Mouse (Mus musculus) lung, embryonic 14.5 days (tissue): ENCODE data around the gene Tm9sf2. TPM values are rescaled to one million over a fixed set of nuclear protein-coding genes. Genes with fewer than 3 reads are reported as not detected.

Source experiments
- ATAC-seq: fragments of 200-750 bp; cut with Nextera tagmentation; 2 replicates; pipeline ENCODE4 v1.8.0; 2017; ENCODE audit warnings: mild to moderate bottlenecking, moderate TSS enrichment, moderate library complexity; ENCODE audit not compliant: insufficient read depth
- DNase-seq: peaks from one replicate; pipeline ENCODE4 v3.0.0-alpha.2; 2015
- H3K27ac ChIP-seq: fragments of 300-500 bp; sonication (generic); 2 replicates; pipeline ENCODE4 v1.5.1; 2014; ENCODE audit warnings: low read depth, mild to moderate bottlenecking, moderate library complexity
- H3K27me3 ChIP-seq: fragments of 300-500 bp; sonication (generic); 2 replicates; pipeline ENCODE4 v1.6.1; 2014; ENCODE audit warnings: low read length, control low read depth; ENCODE audit not compliant: insufficient read depth
- H3K36me3 ChIP-seq: fragments of 300-500 bp; sonication (generic); 2 replicates; pipeline ENCODE4 v1.6.1; 2014; ENCODE audit warnings: control low read depth; ENCODE audit not compliant: insufficient read depth
- H3K4me1 ChIP-seq: fragments of 300-500 bp; sonication (generic); 2 replicates; pipeline ENCODE4 v1.6.1; 2014; ENCODE audit warnings: antibody characterized with exemption, control low read depth; ENCODE audit not compliant: insufficient read depth
- H3K4me2 ChIP-seq: fragments of 300-500 bp; sonication (generic); 2 replicates; pipeline ENCODE4 v1.6.1; 2014; ENCODE audit warnings: mild to moderate bottlenecking
- H3K4me3 ChIP-seq: fragments of 300-500 bp; sonication (generic); 2 replicates; pipeline ENCODE4 v1.5.1; 2014; ENCODE audit warnings: low read depth, low read length
- H3K9ac ChIP-seq: fragments of 300-500 bp; sonication (generic); 2 replicates; pipeline ENCODE4 v1.6.1; 2014
- H3K9me3 ChIP-seq: fragments of 300-500 bp; sonication (generic); 2 replicates; pipeline ENCODE4 v1.6.1; 2016; ENCODE audit warnings: low read depth, low read length, control low read depth
- CTCF ChIP-seq: IDR thresholded peaks from 2 replicates; pipeline ENCODE4 v1.5.1; 2016; ENCODE audit warnings: antibody characterized with exemption, low read depth
- WGBS: fragments of 180-500 bp; shearing (Covaris S2); extraction: QIAGEN DNeasy Blood & Tissue Kit; methylation state at CpG from one replicate; pipeline ENCODE4 v1.1.7; 2014; 5-methylcytosine and 5-hydroxymethylcytosine counted together
- polyA plus RNA-seq: library from polyadenylated mRNA; unstranded; fragments of >200 nt; fragmentation: Nextera tagmentation; extraction: Ambion mirVana; gene quantifications from 2 replicates; pipeline ENCODE4 v1.2.1, GENCODE M21; 2014

Gene Tm9sf2
- polyA plus RNA-seq, 1 experiment from 2014 or later, result 159 TPM

- TF ChIP-seq CTCF, result no peak
- Histone ChIP-seq H3K9me3 (no peaks in the 10 kb centered on the region), H3K9ac (no peak overlapping the region), H3K36me3 (no peaks in the 10 kb centered on the region), H3K4me3 (no peak overlapping the region), H3K27ac (no peak overlapping the region), H3K27me3 (no peaks in the 10 kb centered on the region), H3K4me1 (no peaks in the 10 kb centered on the region), H3K4me2 (no peak overlapping the region)
- WGBS, result 70% methylated on average over 3 of the region's 3 CpGs
- no peak for ATAC-seq
- DNase-seq, result no peak
Measured at GRCm38 (mm10) chr14:122077017-122077416, 29.8 kb upstream of the Tm9sf2 start.

GRCm38 (mm10) chr14:122079428-122079827 is 27.4 kb upstream of the Tm9sf2 start:
- H3K27ac ChIP-seq, result no peak overlapping the region
- no peaks in the 10 kb centered on the region for H3K36me3 ChIP-seq
- peak; percentile 63 for TF ChIP-seq CTCF
- peak; percentile 56 for DNase-seq
- H3K9ac ChIP-seq, result no peak overlapping the region
- H3K4me1 ChIP-seq, result no peaks in the 10 kb centered on the region
- no peaks in the 10 kb centered on the region for H3K27me3 ChIP-seq
- H3K4me3 ChIP-seq, result no peak overlapping the region
- ATAC-seq, result no peak
- no peaks in the 10 kb centered on the region for H3K9me3 ChIP-seq
- WGBS, result 49% methylated on average over 6 of the region's 6 CpGs
- no peak overlapping the region for H3K4me2 ChIP-seq

GRCm38 (mm10) chr14:122079921-122080320 is 26.9 kb upstream of the Tm9sf2 start:
- 76% methylated on average over 5 of the region's 5 CpGs for WGBS
- H3K4me2 ChIP-seq, result no peak overlapping the region
- TF ChIP-seq CTCF, result no peak
- no peak overlapping the region for H3K4me3 ChIP-seq
- no peaks in the 10 kb centered on the region for H3K9me3 ChIP-seq
- DNase-seq (no peak), ATAC-seq (no peak)
- no peaks in the 10 kb centered on the region for H3K36me3 ChIP-seq
- H3K27me3 ChIP-seq, result no peaks in the 10 kb centered on the region
- H3K9ac ChIP-seq, result no peak overlapping the region
- no peaks in the 10 kb centered on the region for H3K4me1 ChIP-seq
- no peak overlapping the region for H3K27ac ChIP-seq

- Histone ChIP-seq H3K27me3 (no peaks in the 10 kb centered on the region), H3K36me3 (no peaks in the 10 kb centered on the region), H3K4me2 (no peak overlapping the region), H3K4me1 (no peaks in the 10 kb centered on the region), H3K9me3 (no peaks in the 10 kb centered on the region), H3K9ac (no peak overlapping the region), H3K4me3 (no peak overlapping the region), H3K27ac (no peak overlapping the region)
- ATAC-seq, result no peak
- 20% methylated on average over 3 of the region's 3 CpGs for WGBS
- no peak for DNase-seq
- no peak for TF ChIP-seq CTCF
Measured at GRCm38 (mm10) chr14:122081308-122081707, 25.5 kb upstream of the Tm9sf2 start.

- WGBS, result 76% methylated on average over 7 of the region's 7 CpGs
- no peaks in the 10 kb centered on the region for H3K9me3 ChIP-seq
- ATAC-seq, result no peak
- H3K4me2 ChIP-seq, result no peak overlapping the region
- DNase-seq, result no peak
- H3K9ac ChIP-seq, result no peak overlapping the region
- H3K27me3 ChIP-seq, result no peaks in the 10 kb centered on the region
- H3K4me1 ChIP-seq, result no peaks in the 10 kb centered on the region
- H3K27ac ChIP-seq, result no peak overlapping the region
- no peak for TF ChIP-seq CTCF
- no peak overlapping the region for H3K4me3 ChIP-seq
- no peaks in the 10 kb centered on the region for H3K36me3 ChIP-seq
Measured at GRCm38 (mm10) chr14:122083499-122083898, 23.3 kb upstream of the Tm9sf2 start.

- Histone ChIP-seq H3K27me3 (no peaks in the 10 kb centered on the region), H3K36me3 (no peaks in the 10 kb centered on the region), H3K4me3 (no peak overlapping the region), H3K9ac (no peak overlapping the region), H3K27ac (no peak overlapping the region), H3K9me3 (no peaks in the 10 kb centered on the region), H3K4me2 (no peak overlapping the region), H3K4me1 (no peaks in the 10 kb centered on the region)
- ATAC-seq (no peak), DNase-seq (no peak)
- 70% methylated on average over 5 of the region's 5 CpGs for WGBS
- no peak for TF ChIP-seq CTCF
Measured at GRCm38 (mm10) chr14:122087956-122088355, 18.9 kb upstream of the Tm9sf2 start.

- ATAC-seq, result no peak
- H3K4me1 ChIP-seq, result no peaks in the 10 kb centered on the region
- H3K9ac ChIP-seq, result no peak overlapping the region
- H3K27ac ChIP-seq, result no peak overlapping the region
- 51% methylated on average over 4 of the region's 4 CpGs for WGBS
- H3K9me3 ChIP-seq, result no peaks in the 10 kb centered on the region
- TF ChIP-seq CTCF, result no peak
- H3K4me2 ChIP-seq, result no peak overlapping the region
- H3K27me3 ChIP-seq, result no peaks in the 10 kb centered on the region
- no peak for DNase-seq
- no peak overlapping the region for H3K4me3 ChIP-seq
- H3K36me3 ChIP-seq, result no peaks in the 10 kb centered on the region
Measured at GRCm38 (mm10) chr14:122092363-122092762, 14.5 kb upstream of the Tm9sf2 start.

GRCm38 (mm10) chr14:122096331-122096730 is 10.5 kb upstream of the Tm9sf2 start:
- ATAC-seq, result no peak
- Histone ChIP-seq H3K9me3 (no peaks in the 10 kb centered on the region), H3K9ac (no peak overlapping the region), H3K27me3 (no peaks in the 10 kb centered on the region), H3K4me3 (no peak overlapping the region), H3K4me2 (no peak overlapping the region), H3K27ac (no peak overlapping the region), H3K36me3 (no peaks in the 10 kb centered on the region), H3K4me1 (no peaks in the 10 kb centered on the region)
- no peak for TF ChIP-seq CTCF
- DNase-seq, result no peak
- WGBS, result 97% methylated on average over 11 of the region's 11 CpGs
